Mouse (Mus musculus) embryonic facial prominence, embryonic 12.5 days (tissue): ENCODE measurements around the gene Sik1. TPM values are rescaled to one million over a fixed set of nuclear protein-coding genes. Genes with fewer than 3 reads are reported as not detected.

Source experiments
- ATAC-seq: fragments of 200-750 bp; cut with Nextera tagmentation; 2 replicates; pipeline ENCODE4 v1.8.0; 2017; ENCODE audit not compliant: insufficient number of reproducible peaks, insufficient read depth, low FRiP score, low TSS enrichment
- H3K27ac ChIP-seq: fragments of 300-500 bp; sonication (generic); 2 replicates; pipeline ENCODE4 v1.5.1; 2016; ENCODE audit warnings: mild to moderate bottlenecking
- H3K27me3 ChIP-seq: fragments of 300-500 bp; sonication (generic); 2 replicates; pipeline ENCODE4 v1.6.1; 2016; ENCODE audit warnings: mild to moderate bottlenecking, moderate library complexity
- H3K36me3 ChIP-seq: fragments of 300-500 bp; sonication (generic); 2 replicates; pipeline ENCODE4 v1.6.1; 2016; ENCODE audit warnings: mild to moderate bottlenecking
- H3K4me1 ChIP-seq: fragments of 300-500 bp; sonication (generic); 2 replicates; pipeline ENCODE4 v1.6.1; 2016
- H3K4me2 ChIP-seq: fragments of 300-500 bp; sonication (generic); replicated peaks from 2 replicates; pipeline ENCODE4 v1.6.1; 2016; ENCODE audit warnings: mild to moderate bottlenecking, moderate library complexity
- H3K4me3 ChIP-seq: fragments of 300-500 bp; sonication (generic); 2 replicates; pipeline ENCODE4 v1.5.1; 2016; ENCODE audit warnings: mild to moderate bottlenecking
- H3K9ac ChIP-seq: fragments of 300-500 bp; sonication (generic); 2 replicates; pipeline ENCODE4 v1.6.1; 2016; ENCODE audit warnings: mild to moderate bottlenecking, moderate library complexity
- H3K9me3 ChIP-seq: fragments of 300-500 bp; sonication (generic); 2 replicates; pipeline ENCODE4 v1.6.1; 2016; ENCODE audit warnings: mild to moderate bottlenecking, moderate library complexity
- WGBS: fragments of 180-500 bp; shearing (Covaris S2); methylation state at CpG from one replicate; pipeline ENCODE4 v1.1.7; 2016; 5-methylcytosine and 5-hydroxymethylcytosine counted together
- polyA plus RNA-seq: library from polyadenylated mRNA; unstranded; fragments of >200 nt; fragmentation: Nextera tagmentation; extraction: Ambion mirVana; gene quantifications from 2 replicates; pipeline ENCODE4 v1.2.1, GENCODE M21; 2016

Gene Sik1
- polyA plus RNA-seq, 1 experiment from 2014 or later: 15.8 TPM

DNA sequence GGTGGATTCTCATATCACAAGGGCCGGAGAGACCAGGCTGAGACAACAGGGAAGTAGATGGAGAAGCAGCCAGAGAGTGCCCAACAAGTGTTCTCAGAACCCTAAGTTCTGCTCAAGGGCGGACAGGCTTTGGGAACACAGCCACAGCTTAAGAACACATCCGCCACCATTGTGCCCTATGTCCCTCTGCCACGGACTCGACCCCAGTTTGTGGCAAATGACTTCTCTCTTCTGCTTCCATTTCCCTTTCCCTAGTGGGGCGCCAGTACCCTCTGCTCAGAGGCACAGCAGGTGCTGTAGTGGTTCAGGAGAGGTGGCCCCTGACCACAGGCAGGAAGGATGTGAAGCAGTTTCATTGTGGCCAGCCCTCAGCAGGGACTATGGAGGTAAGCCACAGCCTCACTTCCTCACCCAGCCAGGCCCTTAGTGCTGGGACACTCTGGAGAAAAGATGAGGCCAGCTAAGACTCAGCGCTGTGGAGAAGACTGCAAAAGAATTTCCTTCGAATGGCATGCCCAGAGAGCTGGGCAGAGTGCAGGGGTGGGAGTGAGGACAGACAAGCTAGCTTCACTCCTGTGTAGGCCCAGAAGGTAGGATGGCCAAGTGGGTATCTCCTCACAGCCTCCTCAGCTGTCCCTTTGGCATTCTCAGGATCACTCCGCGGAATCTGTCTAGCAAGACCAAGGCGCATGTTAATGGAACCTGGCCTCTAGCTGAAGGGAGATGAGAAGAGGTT is 19.9 kb downstream of the Sik1 start:
- Histone ChIP-seq H3K27me3 (no peaks in the 10 kb centered on the region), H3K4me2 (no peak overlapping the region), H3K9me3 (no peaks in the 10 kb centered on the region; the same call in 1 of the 2 replicates), H3K27ac (no peak overlapping the region), H3K4me3 (no peak overlapping the region), H3K36me3 (no peaks in the 10 kb centered on the region), H3K9ac (no peak overlapping the region), H3K4me1 (peaks cover 16% of the 10 kb centered on the region)
- WGBS: 88% methylated on average over 11 of the region's 11 CpGs
- ATAC-seq: no peak

DNA sequence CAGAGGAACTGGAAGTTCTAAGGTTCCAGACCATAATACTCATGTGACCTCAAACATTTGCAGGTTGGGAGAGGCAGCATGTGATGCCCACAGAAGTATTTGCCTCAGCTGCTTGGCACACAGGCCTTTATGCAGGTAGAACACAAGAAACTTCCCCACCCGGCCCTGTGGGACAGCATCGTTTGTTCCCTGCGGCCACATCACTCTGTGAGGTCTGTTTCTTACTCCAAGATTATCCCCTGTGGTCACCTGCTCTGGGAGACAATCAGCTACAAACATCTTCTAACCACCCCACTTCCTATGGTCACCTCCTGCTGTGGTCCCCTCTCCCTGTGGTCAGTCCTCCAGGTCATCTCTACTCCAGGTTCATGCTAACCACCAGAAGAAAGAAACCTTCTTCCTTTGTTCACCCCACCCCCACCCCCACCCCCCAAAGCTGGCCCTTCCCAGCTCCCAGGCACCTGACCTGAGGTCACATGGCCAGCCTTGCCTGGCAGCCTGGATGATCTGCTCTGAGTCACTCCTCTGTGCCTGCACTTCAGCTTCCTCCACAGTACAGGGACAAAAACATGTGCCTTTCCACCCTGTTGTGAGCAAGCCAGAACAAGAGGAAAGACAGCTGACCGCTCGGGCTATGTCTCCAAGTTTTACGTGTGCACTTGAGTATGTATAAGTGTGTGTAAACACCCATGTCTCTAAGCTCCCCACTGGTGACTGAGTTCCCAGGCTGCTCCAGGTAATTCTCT is 21.1 kb downstream of the Sik1 start:
- H3K4me1 ChIP-seq: peaks cover 17% of the 10 kb centered on the region

DNA sequence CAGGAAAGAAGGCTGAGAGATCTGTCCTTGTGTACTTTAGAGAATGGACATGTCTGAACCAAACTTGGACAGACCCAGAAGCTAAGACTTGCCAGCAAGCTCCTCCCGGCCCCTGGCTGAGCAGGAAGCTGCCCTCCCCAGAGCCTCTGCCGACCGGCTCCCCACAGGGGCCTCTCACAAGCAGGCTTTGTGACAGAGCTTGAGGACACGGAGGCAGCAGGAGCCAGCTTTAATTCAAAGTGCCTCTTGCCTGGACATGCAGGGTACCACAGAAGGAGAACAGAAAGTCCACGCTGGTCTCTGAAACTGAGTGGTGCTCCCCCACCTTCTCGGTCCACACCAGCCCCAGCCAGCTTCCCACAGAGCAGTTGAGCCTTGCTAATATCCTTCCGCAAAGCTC is 21.9 kb downstream of the Sik1 start:
- ATAC-seq: no peak
- Histone ChIP-seq H3K4me2 (no peak overlapping the region), H3K36me3 (no peaks in the 10 kb centered on the region), H3K4me1 (peaks cover 17% of the 10 kb centered on the region), H3K27me3 (no peaks in the 10 kb centered on the region), H3K27ac (peak overlapping the region; percentile 52), H3K9ac (no peak overlapping the region), H3K9me3 (no peaks in the 10 kb centered on the region; the same call in 1 of the 2 replicates), H3K4me3 (no peak overlapping the region)
- WGBS: 31% methylated on average over 7 of the region's 7 CpGs

More for the DNA sequence above, 21.1 kb downstream of the Sik1 start:
- Histone ChIP-seq H3K27me3 (no peaks in the 10 kb centered on the region), H3K4me3 (no peak overlapping the region), H3K36me3 (no peaks in the 10 kb centered on the region), H3K4me2 (no peak overlapping the region), H3K9me3 (no peaks in the 10 kb centered on the region; the same call in 1 of the 2 replicates), H3K9ac (no peak overlapping the region), H3K27ac (peak overlapping the region; percentile 52; the same call in 1 of the 2 replicates)
- no peak for ATAC-seq
- 71% methylated on average over 6 of the region's 6 CpGs for WGBS

DNA sequence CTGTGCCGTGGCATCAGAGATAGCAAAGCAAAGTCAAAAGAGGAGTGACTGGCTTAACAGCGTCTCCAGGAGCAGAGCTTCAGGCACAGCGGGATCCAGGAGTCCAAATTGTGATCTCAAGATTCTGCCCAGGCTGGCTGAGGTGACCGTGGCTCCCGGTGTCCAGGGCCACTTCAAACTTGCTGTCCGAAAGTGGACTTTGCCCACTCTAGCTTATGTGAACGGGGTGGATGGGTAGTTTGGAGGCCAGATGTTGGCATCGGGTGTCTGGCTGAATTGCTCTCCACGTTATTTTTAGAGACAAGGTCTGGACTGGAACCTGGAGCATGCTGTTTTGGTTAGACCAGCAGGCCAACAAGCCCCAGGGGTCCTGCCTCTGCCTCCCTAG is 23.0 kb downstream of the Sik1 start:
- Histone ChIP-seq H3K27ac (no peak overlapping the region), H3K9ac (no peak overlapping the region), H3K4me1 (peaks cover 25% of the 10 kb centered on the region), H3K9me3 (no peaks in the 10 kb centered on the region; the same call in 1 of the 2 replicates), H3K36me3 (no peaks in the 10 kb centered on the region), H3K4me2 (no peak overlapping the region), H3K4me3 (no peak overlapping the region), H3K27me3 (no peaks in the 10 kb centered on the region)
- ATAC-seq: no peak
- WGBS: 90% methylated on average over 9 of the region's 9 CpGs

DNA sequence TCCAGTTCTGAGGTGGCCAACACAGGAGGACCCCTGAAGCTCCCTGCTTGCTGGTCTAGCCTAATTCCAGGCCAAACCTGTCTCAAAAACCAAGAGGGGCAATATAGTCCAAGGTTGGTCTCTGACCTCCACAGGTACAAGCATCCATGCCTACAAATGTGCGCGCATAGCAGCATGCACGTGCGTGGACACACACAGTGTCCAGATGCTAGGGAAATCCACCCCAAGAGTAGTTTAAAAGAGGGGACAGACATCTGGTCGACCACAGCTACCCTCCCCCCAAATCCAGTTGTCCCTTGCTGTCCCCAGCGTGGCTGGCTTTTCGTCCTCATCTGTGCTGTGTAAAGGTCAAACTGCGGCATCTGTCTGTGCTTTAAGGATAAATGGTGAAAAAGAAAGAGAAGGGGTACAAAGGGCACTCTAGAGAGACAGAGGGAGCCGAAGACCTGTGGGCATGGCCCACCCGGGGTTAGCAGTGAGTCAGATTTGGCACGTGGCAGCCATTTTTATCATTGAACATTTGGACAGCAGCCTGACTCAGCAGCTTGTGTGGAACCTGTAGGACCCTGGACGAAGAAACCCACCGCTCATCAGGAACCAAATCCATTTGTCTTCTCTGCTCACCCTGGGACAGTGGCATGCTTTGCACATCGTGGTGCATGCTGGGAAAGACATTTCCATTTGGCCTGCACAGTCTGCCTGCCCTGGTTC is 23.6 kb downstream of the Sik1 start:
- no peaks in the 10 kb centered on the region; the same call in 1 of the 2 replicates for H3K9me3 ChIP-seq
- ATAC-seq: no peak
- no peak overlapping the region for H3K4me2 ChIP-seq
- no peaks in the 10 kb centered on the region for H3K36me3 ChIP-seq
- H3K4me3 ChIP-seq: no peak overlapping the region
- peaks cover 31% of the 10 kb centered on the region for H3K4me1 ChIP-seq
- H3K27me3 ChIP-seq: no peaks in the 10 kb centered on the region
- H3K27ac ChIP-seq: no peak overlapping the region; the same call in 1 of the 2 replicates
- 82% methylated on average over 14 of the region's 14 CpGs for WGBS
- no peak overlapping the region for H3K9ac ChIP-seq

DNA sequence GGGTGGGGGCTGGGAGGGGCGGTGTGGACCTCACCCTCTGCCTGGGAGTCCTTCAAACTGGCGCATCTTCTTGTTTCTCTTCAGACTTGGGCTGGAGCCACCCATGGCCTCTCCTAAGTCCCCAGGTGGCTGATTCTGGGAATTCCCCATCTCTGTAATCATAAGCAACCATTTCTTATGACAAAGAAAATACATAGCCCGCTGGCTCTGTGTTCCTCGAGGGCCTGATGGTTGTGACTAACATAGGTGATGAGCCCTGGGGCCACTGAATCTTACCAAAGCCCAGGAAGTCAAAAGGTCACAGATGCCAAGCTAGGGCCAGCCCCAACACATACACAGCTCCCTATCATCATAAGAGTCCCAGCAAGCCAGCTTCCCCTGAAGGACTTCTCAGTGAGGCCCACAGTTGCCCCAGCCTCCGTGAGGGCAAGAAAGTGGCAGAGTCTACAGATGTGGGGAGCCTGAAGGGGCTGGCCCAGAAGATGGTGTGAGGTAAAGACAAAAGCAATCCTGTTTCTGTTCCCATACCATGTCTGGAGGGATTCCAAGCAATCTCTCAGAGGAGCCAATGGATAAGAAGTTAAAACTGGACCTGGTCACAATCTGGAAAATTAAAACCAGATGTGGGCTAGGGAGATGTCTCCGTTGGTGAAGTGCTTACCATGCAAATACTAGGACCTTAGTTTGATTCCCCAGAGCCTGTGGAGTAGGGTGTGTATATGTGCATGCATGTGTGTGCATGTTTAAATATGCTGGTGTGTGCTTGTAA is 24.3 kb downstream of the Sik1 start:
- Histone ChIP-seq H3K4me2 (no peak overlapping the region), H3K4me1 (peaks cover 34% of the 10 kb centered on the region), H3K27me3 (no peaks in the 10 kb centered on the region), H3K9me3 (no peaks in the 10 kb centered on the region; the same call in 1 of the 2 replicates), H3K9ac (no peak overlapping the region), H3K36me3 (no peaks in the 10 kb centered on the region), H3K27ac (peak overlapping the region; percentile 74), H3K4me3 (no peak overlapping the region)
- no peak for ATAC-seq
- WGBS: 43% methylated on average over 6 of the region's 6 CpGs

DNA sequence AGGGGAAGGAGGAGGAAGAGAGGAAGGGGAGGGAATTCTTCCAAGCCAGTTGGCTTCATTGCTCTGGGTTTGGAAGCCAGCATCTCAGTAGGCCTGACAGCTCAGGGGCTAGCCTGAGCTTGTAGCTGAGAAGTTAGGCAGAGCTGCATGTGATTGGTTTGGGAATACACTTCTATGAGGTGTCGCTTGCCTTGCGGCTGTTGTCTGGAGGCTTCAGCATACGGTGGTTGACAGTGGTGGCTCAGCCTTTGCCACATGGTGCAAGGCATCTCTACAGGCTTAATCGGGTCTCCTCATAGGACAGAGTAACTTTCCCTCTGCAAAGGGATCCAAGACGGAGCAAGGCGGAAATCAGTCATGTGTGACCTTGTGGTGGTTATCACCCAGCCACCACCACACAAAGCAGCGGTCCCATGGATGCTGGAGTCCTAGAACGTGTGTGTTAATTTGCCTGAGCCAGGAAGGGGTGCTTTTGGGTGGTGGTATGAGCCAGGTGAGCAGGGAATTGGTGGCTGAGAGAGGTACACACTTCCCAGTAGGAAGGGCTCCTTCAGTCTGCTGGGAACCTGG is 25.0 kb downstream of the Sik1 start:
- H3K27me3 ChIP-seq: no peaks in the 10 kb centered on the region
- H3K27ac ChIP-seq: peak overlapping the region; percentile 74; the same call in 1 of the 2 replicates
- no peak for ATAC-seq
- no peak overlapping the region for H3K4me3 ChIP-seq
- H3K4me2 ChIP-seq: no peak overlapping the region
- H3K4me1 ChIP-seq: peaks cover 34% of the 10 kb centered on the region
- no peaks in the 10 kb centered on the region for H3K36me3 ChIP-seq
- 93% methylated on average over 8 of the region's 8 CpGs for WGBS
- no peak overlapping the region for H3K9ac ChIP-seq
- H3K9me3 ChIP-seq: no peaks in the 10 kb centered on the region; the same call in 1 of the 2 replicates

DNA sequence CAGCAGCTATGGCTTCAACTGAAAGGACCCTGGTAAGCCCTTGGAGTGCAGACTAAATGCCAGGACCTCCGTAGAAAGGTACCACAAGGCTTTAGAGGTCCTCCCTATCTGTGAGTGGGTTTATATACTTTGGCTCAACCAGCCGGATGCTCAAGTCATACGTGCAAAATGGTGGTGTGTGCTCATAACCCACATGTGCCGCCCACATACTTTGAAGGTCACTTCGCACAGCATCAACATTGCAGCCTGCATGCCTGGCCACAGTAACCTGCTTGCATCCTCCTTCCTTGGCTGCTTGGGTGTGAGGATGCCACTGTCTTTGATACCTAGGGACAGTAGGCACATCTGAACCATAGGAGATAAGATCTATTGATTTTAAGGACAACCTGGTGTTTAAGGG is 26.7 kb downstream of the Sik1 start:
- Histone ChIP-seq H3K4me1 (peaks cover 32% of the 10 kb centered on the region), H3K27ac (no peak overlapping the region), H3K4me3 (no peak overlapping the region), H3K27me3 (no peaks in the 10 kb centered on the region), H3K9ac (no peak overlapping the region), H3K9me3 (no peaks in the 10 kb centered on the region; the same call in 1 of the 2 replicates), H3K36me3 (no peaks in the 10 kb centered on the region), H3K4me2 (no peak overlapping the region)
- no peak for ATAC-seq
- WGBS: 98% methylated on average over 5 of the region's 5 CpGs

DNA sequence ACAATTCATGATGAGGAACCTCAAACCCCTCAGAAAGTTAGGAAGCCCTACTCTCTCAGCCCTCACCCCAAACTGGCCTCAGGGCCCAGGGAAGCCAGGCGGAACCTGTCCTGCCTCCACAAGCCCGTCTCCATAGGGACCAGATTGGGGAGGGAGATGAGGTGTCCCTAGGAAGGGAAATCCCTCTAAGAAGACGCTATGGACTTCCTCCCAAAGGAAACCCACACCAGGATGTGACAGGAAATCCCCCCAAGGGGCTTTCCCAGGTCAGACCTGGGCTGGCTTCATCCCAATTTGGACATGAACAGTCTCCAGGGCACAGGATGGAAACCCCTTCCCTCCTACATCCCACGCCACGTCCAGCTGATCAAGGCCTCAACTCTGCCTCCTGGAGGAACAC is 27.5 kb downstream of the Sik1 start:
- Histone ChIP-seq H3K27ac (0 out of 2 replicates have a peak overlapping the region, but pooled peaks have one; percentile 47), H3K9ac (no peak overlapping the region), H3K36me3 (no peaks in the 10 kb centered on the region), H3K4me1 (peaks cover 28% of the 10 kb centered on the region), H3K4me2 (no peak overlapping the region), H3K27me3 (no peaks in the 10 kb centered on the region), H3K4me3 (no peak overlapping the region), H3K9me3 (no peaks in the 10 kb centered on the region; the same call in 1 of the 2 replicates)
- WGBS: 50% methylated on average over 5 of the region's 5 CpGs
- no peak for ATAC-seq

DNA sequence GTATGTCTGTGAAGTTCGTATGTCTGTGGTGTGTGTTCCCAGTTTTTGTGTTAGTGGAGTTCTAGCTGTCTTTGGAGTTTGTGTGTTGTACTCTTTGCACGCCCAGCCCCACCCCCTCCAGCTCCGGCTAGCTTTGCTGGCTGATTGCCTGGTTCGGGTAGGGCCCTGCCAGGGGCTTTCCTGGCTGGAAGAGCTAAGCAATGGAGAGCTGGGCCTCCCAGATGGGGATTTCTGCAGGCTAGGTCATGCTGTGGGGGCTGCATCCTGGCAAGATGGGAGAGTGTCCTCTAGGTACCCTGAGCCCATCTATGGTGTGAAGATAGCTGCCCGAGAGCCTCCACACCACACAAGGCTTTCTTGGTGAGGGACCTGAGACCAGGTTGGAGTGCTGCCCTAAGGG is 28.4 kb downstream of the Sik1 start:
- no peaks in the 10 kb centered on the region; the same call in 1 of the 2 replicates for H3K9me3 ChIP-seq
- no peak overlapping the region for H3K4me3 ChIP-seq
- H3K4me1 ChIP-seq: peaks cover 28% of the 10 kb centered on the region
- peak overlapping the region; percentile 47 for H3K27ac ChIP-seq
- H3K9ac ChIP-seq: no peak overlapping the region
- ATAC-seq: 0 out of 2 replicates have a peak, but pooled peaks have one; percentile 18
- no peaks in the 10 kb centered on the region for H3K36me3 ChIP-seq
- no peak overlapping the region for H3K4me2 ChIP-seq
- H3K27me3 ChIP-seq: no peaks in the 10 kb centered on the region
- WGBS: 47% methylated on average over 5 of the region's 5 CpGs

DNA sequence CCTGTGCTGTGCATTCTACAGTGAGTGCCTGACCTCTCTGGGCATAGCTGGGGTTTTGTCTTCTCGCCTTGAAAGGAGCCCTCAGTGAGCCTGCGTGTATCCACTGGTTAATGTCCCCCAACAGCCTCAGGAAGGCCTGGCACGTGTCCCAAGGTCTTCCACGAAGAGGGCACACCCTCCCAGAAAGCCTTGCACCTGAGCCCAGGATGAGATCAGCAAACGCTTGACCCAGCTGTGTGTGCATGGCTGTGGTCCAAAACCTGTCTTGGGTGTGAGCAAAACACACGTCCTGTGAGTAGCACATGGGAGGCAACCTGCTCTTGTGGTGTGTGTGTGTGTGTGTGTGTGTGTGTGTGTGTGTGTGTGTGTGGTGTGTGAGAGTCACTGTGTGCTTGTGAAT is 28.9 kb downstream of the Sik1 start:
- H3K4me3 ChIP-seq: no peak overlapping the region
- no peaks in the 10 kb centered on the region for H3K27me3 ChIP-seq
- H3K4me1 ChIP-seq: peaks cover 30% of the 10 kb centered on the region
- no peaks in the 10 kb centered on the region for H3K9me3 ChIP-seq
- H3K27ac ChIP-seq: peak overlapping the region; percentile 47; the same call in 1 of the 2 replicates
- H3K4me2 ChIP-seq: no peak overlapping the region
- WGBS: 66% methylated on average over 6 of the region's 6 CpGs
- no peak overlapping the region for H3K9ac ChIP-seq
- H3K36me3 ChIP-seq: no peaks in the 10 kb centered on the region
- ATAC-seq: no peak
